Mouse (Mus musculus) cerebellum, postnatal 4 days (tissue): ENCODE measurements at regions not wholly inside any gene's neighbourhood (a gene's known extent, or its start where the extent isn't known, plus 50 kb on each side); places are given as distances from the start of the nearest gene placed in this dataset.

ENCODE experiments used
- DNase-seq, 2 experiments: peaks; one replicate each; pipeline ENCODE4 v3.0.0; 2022; ENCODE audit warnings: low spot score in 2 of 2, mixed read lengths in 1 of 2

DNA sequence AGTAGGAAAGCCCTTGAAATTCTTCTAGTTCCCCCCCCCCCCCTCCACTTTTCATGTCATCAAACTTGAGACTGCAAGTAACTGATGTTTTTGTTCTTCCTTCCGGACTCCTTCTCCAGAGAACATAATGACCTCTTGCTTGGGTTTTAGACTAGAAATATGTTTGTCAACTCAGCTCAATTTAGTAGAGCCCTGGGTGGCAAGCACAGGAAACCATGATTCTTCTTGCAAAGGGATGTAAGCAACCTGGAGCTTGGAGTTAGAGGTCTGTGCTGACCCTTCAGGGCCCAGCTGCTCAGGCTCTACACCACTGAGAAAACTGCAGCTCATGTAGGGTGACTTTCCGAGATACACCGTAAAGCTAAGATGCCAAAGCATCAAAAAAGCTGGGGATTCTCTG is 127.2 kb upstream of the Meis1 start:
- DNase-seq, result no peak

DNA sequence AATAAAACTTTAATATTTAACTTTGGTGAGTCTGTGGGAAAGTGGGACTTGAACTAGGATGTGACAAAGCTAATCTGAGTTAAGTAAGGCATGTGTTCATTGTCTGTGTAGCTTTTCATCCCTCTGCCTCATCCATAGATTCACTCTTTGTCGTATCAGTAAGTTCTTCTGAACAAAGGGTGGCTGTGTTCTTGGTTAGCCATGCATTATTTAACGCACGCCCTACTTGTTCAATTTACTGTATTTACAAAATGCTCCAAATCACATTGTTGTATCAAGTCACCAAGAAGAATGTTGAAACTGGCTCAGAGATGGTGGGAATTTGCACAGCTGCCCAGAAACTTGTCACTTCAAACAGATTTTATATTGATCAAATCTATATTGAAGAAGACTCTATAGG is 132.2 kb upstream of the Meis1 start:
- DNase-seq, result no peak

DNA sequence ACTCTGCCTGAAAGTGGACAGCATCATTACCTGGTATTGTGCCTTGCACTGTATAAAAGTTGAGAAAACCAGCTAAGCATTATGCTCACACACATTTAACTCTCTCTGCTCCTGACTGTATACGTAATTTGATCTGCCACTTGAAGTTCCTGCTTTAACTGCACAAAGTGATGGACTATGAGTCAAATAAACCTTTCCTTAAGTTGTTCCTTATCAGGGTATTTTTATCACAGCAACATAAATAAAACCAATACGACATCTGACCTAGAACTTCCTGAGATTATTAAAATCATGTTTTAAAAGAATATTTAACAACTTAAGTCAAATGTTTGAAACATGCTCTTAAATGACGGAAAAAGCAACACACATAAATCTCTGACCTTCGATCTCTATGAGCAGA is 134.9 kb upstream of the Meis1 start:
- no peak for DNase-seq

DNA sequence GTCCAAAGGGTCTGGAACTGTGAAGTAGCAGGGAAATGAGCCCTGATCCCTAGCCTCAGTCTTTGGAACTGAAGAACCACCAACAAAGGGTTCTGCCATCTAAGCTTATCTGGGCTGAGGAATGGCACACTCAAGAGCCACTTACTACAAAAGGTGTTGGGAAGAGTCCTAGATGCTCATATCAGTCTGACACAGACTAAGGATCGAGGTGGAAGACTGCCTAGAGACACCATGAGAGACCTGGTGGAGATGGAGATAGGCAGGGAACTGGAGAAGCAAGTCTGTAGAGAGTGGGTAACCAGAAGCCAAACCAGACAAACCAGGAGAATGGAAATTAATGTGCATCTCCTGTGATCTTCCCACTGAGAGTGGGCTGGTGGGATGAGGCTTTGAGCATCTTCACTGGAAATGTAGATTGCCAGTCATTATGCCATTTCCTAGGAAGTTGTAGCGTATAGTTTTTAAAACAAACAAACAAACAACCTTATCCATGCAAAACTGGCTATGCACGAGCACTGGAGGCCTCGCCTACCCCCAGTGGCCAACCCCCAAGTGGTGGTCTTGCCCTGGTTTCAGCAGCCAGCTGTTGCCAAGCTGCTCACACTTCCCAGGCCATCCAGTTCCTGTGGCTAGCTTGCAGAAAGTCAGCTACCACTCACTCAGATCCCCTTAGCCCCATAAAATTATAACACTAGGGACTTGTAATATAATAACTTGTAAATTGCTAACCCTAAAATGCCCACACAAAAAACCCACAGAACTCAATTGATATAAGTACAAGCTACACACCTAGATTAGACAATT is 136.2 kb upstream of the Meis1 start:
- no peak for DNase-seq

DNA sequence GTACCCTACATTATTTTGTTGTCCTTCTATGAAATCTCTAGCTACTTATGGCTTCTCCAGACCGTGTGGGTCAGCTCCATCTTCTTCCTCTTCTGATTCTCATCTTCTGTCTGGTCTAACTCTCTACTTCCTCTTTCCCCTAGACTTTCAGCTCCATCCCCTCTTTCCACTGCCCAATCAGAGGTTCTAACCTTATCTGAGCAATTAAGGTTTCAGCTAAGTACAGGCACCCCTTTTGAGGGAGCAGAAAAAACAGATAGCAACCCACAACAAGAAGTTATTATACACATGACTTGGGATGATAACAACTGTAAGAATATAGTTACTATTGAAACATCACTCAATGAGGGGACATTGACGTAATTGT is 136.8 kb upstream of the Meis1 start:
- DNase-seq, result no peak

DNA sequence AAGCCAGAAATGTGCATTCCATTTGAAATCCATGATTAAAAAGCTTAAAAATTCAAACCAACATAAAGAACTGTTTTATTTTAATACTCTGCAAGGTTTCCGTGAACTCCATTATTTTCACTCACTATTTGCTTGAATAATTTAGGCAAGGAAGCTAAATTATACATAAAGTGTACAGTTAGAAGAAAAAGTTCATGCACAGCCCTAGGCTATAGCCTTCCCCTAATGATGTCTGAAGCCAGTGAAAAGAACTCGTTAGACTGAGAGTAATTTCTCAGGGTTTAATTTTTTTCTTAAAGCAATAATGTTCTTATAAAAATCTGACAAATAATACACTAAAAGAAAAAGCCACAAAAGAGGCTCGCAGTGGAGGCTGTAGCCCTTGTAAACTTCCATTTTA is 141.4 kb upstream of the Meis1 start:
- DNase-seq, result no peak

DNA sequence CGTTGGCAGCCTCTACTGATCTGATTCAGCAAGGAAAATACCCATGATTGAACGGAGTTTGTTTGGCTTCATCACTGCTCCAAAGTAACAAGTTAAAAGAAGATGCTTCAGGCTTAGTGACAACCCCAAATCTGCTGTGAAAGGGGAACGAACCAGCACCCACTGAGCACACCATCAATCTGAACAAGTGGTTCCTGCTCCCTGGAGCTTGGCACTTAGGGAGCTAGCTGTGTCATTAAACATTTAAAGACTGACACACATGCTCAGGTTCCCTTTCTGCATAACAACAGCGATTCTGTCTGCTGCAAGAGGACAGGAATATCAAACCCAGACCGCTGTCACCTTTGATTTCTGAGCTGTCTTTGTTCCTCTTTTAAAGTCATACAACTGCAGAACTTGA is 141.9 kb upstream of the Meis1 start:
- DNase-seq, result no peak

DNA sequence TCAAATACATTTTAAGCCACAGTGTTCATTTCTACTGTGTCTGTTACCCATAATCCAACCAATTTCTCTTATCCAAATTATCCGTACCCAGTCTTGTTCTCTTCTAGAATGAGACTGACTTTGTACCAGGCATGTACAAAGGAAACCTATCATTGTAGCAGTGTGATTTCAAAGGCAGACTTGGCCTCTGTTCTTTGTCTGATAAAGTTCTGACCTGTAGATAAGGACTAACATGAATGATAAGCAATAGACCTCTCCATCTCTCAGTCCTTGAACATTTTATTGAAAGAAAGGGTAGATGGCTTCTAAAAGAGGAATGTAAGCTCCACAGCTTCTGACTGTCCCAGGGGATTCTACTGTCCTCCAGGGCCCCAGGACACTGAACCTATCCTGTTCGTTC is 152.2 kb upstream of the Meis1 start:
- no peak for DNase-seq

DNA sequence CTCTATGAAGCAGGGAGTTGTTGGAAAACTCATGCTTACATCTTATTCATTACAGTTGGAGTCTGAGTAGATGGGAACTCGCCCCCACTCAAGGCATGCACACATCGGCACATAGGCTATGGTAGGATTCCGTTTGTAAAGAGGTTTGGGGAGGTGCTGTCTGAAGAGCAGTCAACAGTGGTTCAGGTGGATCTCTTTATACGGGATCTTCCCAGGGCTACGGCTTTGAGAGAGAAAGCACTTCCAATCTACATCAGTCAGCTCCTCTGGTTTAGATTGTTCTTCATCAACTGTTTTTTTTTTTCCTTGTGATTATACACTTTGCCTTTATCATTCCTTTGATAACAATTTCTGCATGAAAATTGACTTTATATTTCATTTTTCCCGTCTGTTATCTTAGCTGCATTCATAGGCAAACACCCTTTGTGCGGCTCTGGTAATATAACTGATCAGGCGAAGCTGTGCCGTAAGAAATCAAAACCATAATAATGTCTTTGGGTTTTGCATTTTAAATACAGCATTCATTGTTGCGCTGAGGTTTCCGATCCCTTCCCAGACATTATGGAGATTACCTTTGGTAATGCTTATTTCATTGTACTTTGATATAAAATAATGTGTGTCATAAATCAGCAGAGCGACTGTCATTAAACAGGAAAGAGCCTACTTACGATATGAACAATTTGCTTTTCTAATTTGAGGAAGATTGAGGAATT is 155.7 kb upstream of the Meis1 start:
- DNase-seq, result no peak

DNA sequence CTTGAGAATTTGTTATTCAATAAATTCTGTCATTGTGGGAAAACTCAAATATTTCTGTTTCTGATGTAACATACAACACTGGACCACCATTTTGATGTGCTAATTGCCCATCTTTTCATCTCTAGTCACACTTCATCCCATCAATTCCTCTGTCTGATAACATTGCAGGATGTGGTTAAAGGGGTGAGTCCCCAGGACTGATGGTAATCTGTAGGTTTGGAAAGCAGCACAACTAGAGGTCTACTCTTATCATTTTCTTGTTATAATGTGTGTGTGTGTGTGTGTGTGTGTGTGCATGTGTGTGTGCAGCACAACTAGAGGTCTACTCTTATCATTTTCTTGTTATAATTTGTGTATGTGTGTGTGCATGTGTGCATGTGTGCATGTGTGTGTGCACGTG is 160.5 kb upstream of the Meis1 start:
- DNase-seq, result no peak

DNA sequence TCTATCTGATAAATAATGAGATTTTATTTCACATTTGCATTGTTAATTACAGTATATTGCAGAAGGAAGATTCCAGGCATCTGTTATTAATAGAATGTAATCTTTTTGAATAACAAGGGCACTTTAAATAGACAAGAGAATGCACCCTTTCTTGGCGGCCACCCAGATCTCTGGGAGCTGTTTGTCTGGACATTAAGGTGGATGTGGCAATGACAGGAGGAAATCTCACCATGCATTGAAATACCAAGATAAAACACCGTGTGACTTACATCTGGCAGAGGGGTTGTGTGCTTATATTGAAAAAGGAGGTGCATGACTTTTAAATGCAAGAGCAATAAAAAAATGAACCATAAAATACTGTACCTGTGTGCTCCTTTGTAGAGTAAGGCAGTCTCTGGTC is 171.0 kb upstream of the Meis1 start:
- no peak for DNase-seq

DNA sequence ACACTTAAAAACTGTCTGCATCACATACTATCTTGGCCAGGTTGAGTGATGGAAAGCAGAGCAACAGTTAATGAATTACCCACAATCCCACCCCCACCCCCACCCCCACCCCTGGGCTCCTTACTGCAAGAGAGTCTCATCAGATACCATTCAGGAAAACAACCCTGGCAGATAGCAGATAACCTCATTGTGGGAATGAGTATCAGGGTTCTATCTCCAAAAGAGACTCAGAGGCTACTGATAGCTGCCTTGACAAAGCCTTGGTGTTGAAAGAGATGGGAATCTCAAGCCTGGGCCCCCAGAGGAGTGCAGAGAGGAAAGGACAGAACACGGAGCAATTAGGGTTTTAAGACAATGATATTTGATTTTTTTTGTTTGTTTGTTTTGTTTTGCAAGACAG is 175.7 kb upstream of the Meis1 start:
- no peak for DNase-seq

DNA sequence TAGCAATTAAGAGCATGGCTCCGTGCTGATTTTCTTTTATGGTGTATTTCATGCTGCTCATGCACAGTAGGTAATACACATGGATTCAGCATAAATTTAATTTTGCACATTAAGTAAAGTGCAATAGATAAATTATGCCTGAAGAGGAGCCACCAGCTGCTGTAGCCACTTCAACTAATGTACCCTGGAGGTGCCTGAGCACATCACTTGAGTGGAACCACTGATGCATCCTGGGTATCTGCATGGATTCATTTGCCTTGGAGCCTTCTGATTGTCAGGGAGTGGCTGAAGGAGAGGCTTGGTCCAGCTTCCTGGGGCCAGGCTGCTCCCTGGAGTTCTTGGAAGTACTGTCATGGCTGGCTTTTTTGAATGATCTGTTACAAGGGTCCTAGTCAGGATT is 179.0 kb upstream of the Meis1 start:
- no peak for DNase-seq

DNA sequence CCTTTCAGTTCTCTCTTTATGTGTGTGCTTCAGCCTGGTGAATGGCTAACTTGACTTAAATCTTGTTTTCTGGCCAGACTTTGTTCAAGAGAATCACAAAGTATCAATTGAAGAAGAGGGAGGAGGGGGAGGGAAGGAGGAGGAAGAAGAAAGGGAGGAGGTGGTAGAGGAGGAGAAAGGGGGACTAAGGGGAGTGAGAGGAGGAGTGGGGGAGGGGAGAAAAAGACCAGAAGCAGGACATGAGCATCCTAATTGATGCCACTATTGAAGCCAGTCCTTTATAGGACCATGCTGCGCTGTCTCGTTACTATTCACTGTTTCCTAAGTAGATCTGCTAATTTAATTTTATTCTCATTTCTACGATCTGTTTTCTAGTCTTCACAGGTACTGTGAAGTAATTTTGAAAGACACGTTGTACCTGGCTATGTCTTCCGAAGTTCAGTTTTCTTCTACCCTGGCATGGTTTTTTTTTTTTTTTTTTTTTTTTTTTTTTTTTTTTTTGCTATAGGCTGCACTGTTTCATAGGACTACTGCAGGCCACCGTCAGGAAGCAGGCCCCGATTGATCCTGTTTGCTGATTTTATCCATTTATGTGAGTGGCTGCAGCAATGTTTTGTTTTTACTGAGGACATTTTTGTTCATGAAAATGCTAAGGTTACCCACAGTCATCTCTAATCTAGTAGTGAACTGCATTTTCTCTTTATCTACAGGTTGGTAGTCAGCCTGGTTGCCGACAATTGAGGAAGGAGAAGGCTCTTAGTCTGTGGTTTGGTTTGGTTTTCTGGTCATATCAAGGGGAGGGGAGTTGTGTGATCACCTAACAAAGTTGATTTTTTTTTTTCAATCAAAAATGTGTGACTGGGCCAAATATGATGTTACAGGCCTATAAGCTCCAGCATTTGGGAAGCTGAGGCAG is 184.1 kb upstream of the Meis1 start:
- no peak for DNase-seq

DNA sequence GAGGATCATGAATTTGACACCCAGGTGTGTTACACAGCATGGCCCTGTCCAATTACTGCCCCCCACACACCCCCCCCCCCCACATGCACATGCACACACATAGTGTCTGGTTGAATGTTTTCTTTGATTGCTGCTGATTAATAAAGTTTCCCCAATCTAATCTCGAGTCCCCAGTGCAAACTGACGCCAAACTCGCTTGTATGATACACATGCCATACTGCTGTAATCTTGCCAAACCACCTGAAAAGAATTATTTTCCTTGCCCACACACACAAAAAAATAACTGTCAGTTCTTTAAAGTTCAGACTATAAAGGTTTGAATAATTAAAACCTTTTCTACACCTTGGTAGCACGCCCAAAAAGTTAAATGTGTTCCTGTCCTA is 184.7 kb upstream of the Meis1 start:
- DNase-seq, result no peak

DNA sequence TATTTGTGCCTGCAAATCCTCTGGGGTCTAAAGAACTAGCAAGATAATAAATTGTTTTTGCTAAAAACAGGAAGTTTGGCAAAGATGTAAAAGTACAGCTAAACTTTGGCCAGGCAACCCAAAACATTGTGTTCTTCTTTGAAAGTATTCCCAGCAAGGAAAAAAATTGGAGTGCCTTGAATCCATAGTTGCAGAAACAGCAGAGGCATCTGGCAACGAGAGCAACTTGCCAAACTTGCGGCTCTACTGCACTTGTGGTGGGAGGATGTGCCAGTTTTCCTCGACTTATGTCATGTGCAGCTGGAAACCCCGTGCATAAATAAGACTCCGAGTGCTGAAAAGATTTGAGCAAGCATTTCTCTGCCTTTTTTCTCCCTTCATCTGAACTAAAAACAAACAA is 185.2 kb upstream of the Meis1 start:
- peak in 1 of 2 experiments; percentile 16 for DNase-seq

DNA sequence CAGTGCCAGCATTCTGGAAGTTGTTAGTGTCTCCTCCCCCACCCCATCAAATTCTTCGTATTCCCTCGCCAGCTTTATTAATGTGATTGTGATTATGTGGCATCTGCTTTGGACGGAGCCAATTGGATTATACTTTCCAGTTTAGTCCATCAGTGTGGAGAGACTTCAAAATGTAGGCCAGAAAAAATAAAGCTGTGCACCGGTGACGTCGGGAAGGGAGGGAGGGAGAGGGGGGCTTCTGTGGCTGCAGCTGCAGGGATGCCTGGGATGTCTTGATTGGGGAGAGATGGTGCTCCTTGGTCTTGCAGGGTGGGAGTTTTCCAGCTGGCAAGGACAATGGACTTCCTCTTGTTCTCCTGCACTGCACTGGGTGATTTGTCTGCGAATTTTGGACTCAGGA is 185.7 kb upstream of the Meis1 start:
- DNase-seq, result peak in 1 of 2 experiments; percentile 13

DNA sequence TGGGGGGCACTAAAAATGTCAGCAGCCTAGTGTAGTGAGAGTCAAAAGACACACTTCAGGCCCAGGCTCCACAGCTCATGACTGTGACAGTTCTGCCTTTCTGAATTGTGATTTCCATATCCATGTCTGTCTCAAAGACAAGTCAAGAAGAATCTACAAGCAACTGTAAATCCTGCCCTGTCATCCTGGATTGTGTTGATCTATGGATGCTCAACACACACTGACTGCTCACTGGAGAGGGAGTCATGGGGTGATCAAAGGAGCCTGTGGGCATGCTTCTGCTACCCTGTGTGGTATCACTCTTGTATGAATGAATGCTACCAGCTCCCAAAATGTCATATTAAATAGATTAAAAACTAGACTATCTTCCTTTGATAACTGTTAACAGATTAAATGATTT is 186.4 kb upstream of the Meis1 start:
- no peak for DNase-seq

DNA sequence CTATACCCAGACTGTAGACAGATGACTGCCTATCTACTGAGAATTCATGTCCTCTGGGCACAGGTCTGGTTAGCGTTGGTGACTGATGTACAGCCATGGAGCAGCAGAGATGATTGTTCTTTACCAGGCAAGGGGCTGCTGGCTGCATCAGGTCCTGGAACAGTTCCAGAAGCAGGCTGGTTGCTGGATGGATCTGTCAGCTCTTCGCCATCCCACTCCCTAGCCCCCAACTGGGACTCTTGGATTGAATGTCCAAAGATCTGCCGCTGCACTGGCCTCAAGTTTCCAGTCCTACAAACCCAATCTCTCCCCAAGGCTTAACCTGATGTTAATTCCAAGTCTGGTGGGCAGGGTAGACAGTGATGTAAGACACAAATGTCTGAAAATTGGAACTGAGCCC is 200.7 kb upstream of the Meis1 start:
- DNase-seq, result peak in 1 of 2 experiments; percentile 17

DNA sequence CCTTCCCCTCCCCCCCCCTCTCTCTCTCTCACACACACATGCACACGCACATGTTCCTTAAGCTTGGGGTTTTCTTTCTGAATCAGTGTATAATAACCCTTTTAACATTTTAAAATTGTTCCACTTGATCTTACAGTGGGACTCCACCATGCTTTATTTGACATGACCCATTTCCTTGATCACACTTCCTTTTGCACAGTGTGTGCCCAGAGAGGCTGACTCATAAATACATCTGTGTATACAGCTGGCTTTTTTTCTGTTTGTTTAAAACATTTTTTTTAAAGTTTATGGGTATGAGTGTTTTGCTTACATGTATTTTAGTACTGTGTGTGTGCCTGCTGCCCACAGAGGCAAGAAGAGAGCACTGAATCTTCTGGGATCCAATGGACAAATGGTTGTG is 202.7 kb upstream of the Meis1 start:
- no peak for DNase-seq

DNA sequence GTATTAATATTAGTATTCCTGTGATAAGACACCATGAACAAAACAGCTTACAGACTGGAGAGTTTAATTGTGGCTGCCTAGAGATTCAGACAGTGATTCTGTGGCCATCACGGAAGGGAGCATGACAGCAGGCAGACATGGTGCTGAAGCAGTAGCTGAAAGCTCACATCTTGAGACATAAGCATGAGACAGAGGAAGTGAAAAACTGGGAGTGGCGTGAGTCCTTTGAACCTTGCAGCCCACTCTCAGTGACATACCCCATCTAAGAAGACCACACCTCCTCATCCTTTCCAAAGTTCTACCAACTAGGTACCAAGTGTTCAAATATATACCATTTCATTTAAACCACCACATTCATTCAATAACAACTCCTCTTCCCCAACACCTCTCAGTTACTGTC is 208.0 kb upstream of the Meis1 start:
- no peak for DNase-seq

DNA sequence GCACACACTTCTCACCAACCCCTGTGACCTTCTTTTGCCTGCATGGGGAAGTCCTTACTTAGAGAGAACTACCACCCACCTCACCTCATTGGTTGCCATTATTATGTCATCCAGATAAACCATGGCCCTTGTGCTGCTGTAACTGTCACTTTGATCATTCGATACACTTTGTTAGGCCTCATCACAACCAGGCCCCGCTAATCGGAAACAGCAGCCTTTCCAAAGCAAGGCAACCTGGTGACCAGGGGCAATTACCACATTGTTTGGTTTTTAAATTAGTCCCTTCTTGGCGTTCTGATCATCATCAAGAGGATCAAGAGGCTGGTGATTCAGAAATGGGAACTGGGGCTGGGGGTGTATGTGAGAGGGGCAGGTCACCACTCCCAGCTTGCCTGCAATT is 208.9 kb upstream of the Meis1 start:
- DNase-seq, result no peak
